12 mouse cellular contexts compared by ENCODE assay signal in genomic region chr4:105906411-105906810, GRCm38 (mm10).
"Had no signal": no experiment of that assay in that cellular context is flagged by ENCODE, and none has a peak within 500 bp of the region (broad histone marks: within the 10 kb centered on the region; RNA-seq: fewer than 3 reads in every experiment).

No protein-coding gene starts in this region.

- H3K4me1 ChIP-seq: liver, embryonic 15.5 days; midbrain, embryonic 13.5 days; stomach, embryonic 15.5 days had no signal

- H3K27me3 ChIP-seq: limb, embryonic 12.5 days; liver, embryonic 15.5 days; midbrain, embryonic 13.5 days; stomach, embryonic 15.5 days had no signal

- ATAC-seq: lung, postnatal 0 days; midbrain, embryonic 13.5 days had no signal

- H3K36me3 ChIP-seq: limb, embryonic 12.5 days; liver, embryonic 15.5 days; midbrain, embryonic 13.5 days; stomach, embryonic 15.5 days had no signal

- H3K9me3 ChIP-seq: limb, embryonic 12.5 days; liver, embryonic 15.5 days; midbrain, embryonic 13.5 days; stomach, embryonic 15.5 days had no signal

- H3K4me3 ChIP-seq: layer of hippocampus, adult 2 months; limb, embryonic 12.5 days; liver, embryonic 15.5 days; midbrain, embryonic 13.5 days; stomach, embryonic 15.5 days had no signal

- H3K4me2 ChIP-seq: limb, embryonic 12.5 days; liver, embryonic 15.5 days; midbrain, embryonic 13.5 days; stomach, embryonic 15.5 days had no signal

- DNase-seq: kidney, adult 18-20 months; kidney, postnatal 10 days; kidney, postnatal 4 days; liver; lung, adult 2 months; thymus, postnatal 4 days had no signal

- H3K9ac ChIP-seq: limb, embryonic 12.5 days; liver, embryonic 15.5 days; midbrain, embryonic 13.5 days; stomach, embryonic 15.5 days had no signal

- H3K27ac ChIP-seq: layer of hippocampus, adult 2 months; limb, embryonic 12.5 days; liver, embryonic 15.5 days; midbrain, embryonic 13.5 days; stomach, embryonic 15.5 days had no signal
